Comparison of ENCODE assay signal across 39 mouse cellular contexts in genomic region chr2:160302013-160302412, GRCm38 (mm10). TPM values are rescaled to one million over a fixed set of nuclear protein-coding genes. Genes with fewer than 3 reads are reported as not detected.
"Had no signal": no experiment of that assay in that cellular context is flagged by ENCODE, and none has a peak within 500 bp of the region (broad histone marks: within the 10 kb centered on the region; RNA-seq: fewer than 3 reads in every experiment).

No protein-coding gene starts in this region.

- H3K36me3 ChIP-seq: limb, embryonic 10.5 days; limb, embryonic 12.5 days; limb, embryonic 13.5 days; limb, embryonic 15.5 days; liver, embryonic 12.5 days; liver, embryonic 13.5 days; liver, embryonic 15.5 days; lung, embryonic 15.5 days; midbrain, embryonic 10.5 days; midbrain, embryonic 12.5 days; midbrain, embryonic 13.5 days; midbrain, embryonic 15.5 days had no signal

- H3K4me3 ChIP-seq: limb, embryonic 10.5 days; limb, embryonic 12.5 days; limb, embryonic 13.5 days; limb, embryonic 15.5 days; liver, embryonic 12.5 days; liver, embryonic 13.5 days; liver, embryonic 15.5 days; lung, embryonic 15.5 days; megakaryocyte, embryonic 14.5 days; midbrain, embryonic 10.5 days; midbrain, embryonic 12.5 days; midbrain, embryonic 13.5 days; midbrain, embryonic 15.5 days; myocyte had no signal

- H3K9me3 ChIP-seq: limb, embryonic 10.5 days; limb, embryonic 12.5 days; limb, embryonic 13.5 days; limb, embryonic 15.5 days; liver, embryonic 12.5 days; liver, embryonic 13.5 days; liver, embryonic 15.5 days; lung, embryonic 15.5 days; megakaryocyte, embryonic 14.5 days; midbrain, embryonic 10.5 days; midbrain, embryonic 12.5 days; midbrain, embryonic 13.5 days; midbrain, embryonic 15.5 days had no signal

- H3K9ac ChIP-seq: limb, embryonic 12.5 days; limb, embryonic 13.5 days; limb, embryonic 15.5 days; liver, embryonic 12.5 days; liver, embryonic 13.5 days; liver, embryonic 14.5 days; liver, embryonic 15.5 days; liver, postnatal 0 days; lung, embryonic 14.5 days; lung, embryonic 15.5 days; midbrain, embryonic 12.5 days; midbrain, embryonic 13.5 days; midbrain, embryonic 15.5 days had no signal

- H3K4me2 ChIP-seq: limb, embryonic 12.5 days; limb, embryonic 13.5 days; limb, embryonic 15.5 days; liver, embryonic 11.5 days; liver, embryonic 12.5 days; liver, embryonic 13.5 days; liver, embryonic 15.5 days; lung, embryonic 14.5 days; lung, embryonic 15.5 days; midbrain, embryonic 11.5 days; midbrain, embryonic 12.5 days; midbrain, embryonic 13.5 days; midbrain, embryonic 15.5 days had no signal

- H3K4me1 ChIP-seq: limb, embryonic 10.5 days; limb, embryonic 12.5 days; limb, embryonic 13.5 days; limb, embryonic 15.5 days; liver, embryonic 12.5 days; liver, embryonic 13.5 days; liver, embryonic 15.5 days; lung, embryonic 15.5 days; megakaryocyte, embryonic 14.5 days; midbrain, embryonic 10.5 days; midbrain, embryonic 12.5 days; midbrain, embryonic 13.5 days; midbrain, embryonic 15.5 days had no signal

- H3K27ac ChIP-seq: limb, embryonic 10.5 days; limb, embryonic 12.5 days; limb, embryonic 13.5 days; limb, embryonic 15.5 days; liver, embryonic 12.5 days; liver, embryonic 13.5 days; liver, embryonic 14.5 days; liver, embryonic 15.5 days; lung, embryonic 15.5 days; macrophage; midbrain, embryonic 10.5 days; midbrain, embryonic 12.5 days; midbrain, embryonic 13.5 days; midbrain, embryonic 15.5 days had no signal

- H3K27me3 ChIP-seq: limb, embryonic 12.5 days; limb, embryonic 13.5 days; limb, embryonic 15.5 days; liver, embryonic 12.5 days; liver, embryonic 13.5 days; liver, embryonic 15.5 days; lung, embryonic 15.5 days; megakaryocyte, embryonic 14.5 days; midbrain, embryonic 12.5 days; midbrain, embryonic 13.5 days; midbrain, embryonic 15.5 days had no signal

- DNase-seq: left cerebral cortex, postnatal 4 days; liver; liver, embryonic 13.5 days; liver, postnatal 0 days; lung, adult 18-20 months; lung, adult 2 months; lung, embryonic 14.5 days; lung, postnatal 10 days; lung, postnatal 14 days; lung, postnatal 36 days; lung, postnatal 4 days; midbrain, embryonic 14.5 days had no signal

RNA-seq across cellular contexts. Expression of gene Gm826, which starts 31.9 kb away (rescaled TPM):
- total RNA-seq: left cerebral cortex, postnatal 10 days; left cerebral cortex, postnatal 14 days; left cerebral cortex, postnatal 25 days; left cerebral cortex, postnatal 36 days; megakaryocyte progenitor cell, adult 5-6 weeks; megakaryocyte-erythroid progenitor cell, adult 5-6 weeks; midbrain, postnatal 0 days; monocyte, adult 5-6 weeks had no signal
- polyA plus RNA-seq: limb, embryonic 12.5 days; midbrain, embryonic 11.5 days; midbrain, embryonic 13.5 days; midbrain, embryonic 15.5 days; midbrain, embryonic 16.5 days; myocyte; neural tube, embryonic 11.5 days had no signal
